Mouse (Mus musculus) midbrain, postnatal 0 days (tissue): ENCODE data around the gene Hist2h2aa2. TPM values are rescaled to one million over a fixed set of nuclear protein-coding genes. Genes with fewer than 3 reads are reported as not detected.

ENCODE experiments used
- ATAC-seq: fragments of 200-750 bp; cut with Nextera tagmentation; 2 replicates; pipeline ENCODE4 v1.8.0; 2017; ENCODE audit warnings: moderate number of reproducible peaks, mild to moderate bottlenecking, moderate TSS enrichment, moderate library complexity; ENCODE audit not compliant: low FRiP score
- DNase-seq: peaks from one replicate; pipeline ENCODE4 v3.0.0-alpha.2; 2015; ENCODE audit warnings: low spot score
- H3K27ac ChIP-seq: fragments of 300-500 bp; sonication (generic); 2 replicates; pipeline ENCODE4 v1.5.1; 2014; ENCODE audit warnings: low read depth, mild to moderate bottlenecking, low read length, mixed read lengths
- H3K27me3 ChIP-seq: fragments of 300-500 bp; sonication (generic); 2 replicates; pipeline ENCODE4 v1.6.1; 2014; ENCODE audit warnings: low read length, control low read depth, mixed read lengths; ENCODE audit not compliant: insufficient read depth
- H3K36me3 ChIP-seq: fragments of 300-500 bp; sonication (generic); 2 replicates; pipeline ENCODE4 v1.6.1; 2014; ENCODE audit warnings: low read length, control low read depth, mixed read lengths; ENCODE audit not compliant: insufficient read depth
- H3K4me1 ChIP-seq: fragments of 300-500 bp; sonication (generic); 2 replicates; pipeline ENCODE4 v1.6.1; 2014; ENCODE audit warnings: mild to moderate bottlenecking, control low read depth, antibody characterized with exemption, low read length, mixed read lengths; ENCODE audit not compliant: insufficient read depth
- H3K4me2 ChIP-seq: fragments of 300-500 bp; sonication (generic); 2 replicates; pipeline ENCODE4 v1.6.1; 2014; ENCODE audit warnings: low read depth, mild to moderate bottlenecking, low read length, mixed read lengths; ENCODE audit not compliant: poor library complexity, severe bottlenecking
- H3K4me3 ChIP-seq: fragments of 300-500 bp; sonication (generic); 2 replicates; pipeline ENCODE4 v1.5.1; 2014; ENCODE audit warnings: low read depth, mild to moderate bottlenecking, low read length, moderate library complexity
- H3K9ac ChIP-seq: fragments of 300-500 bp; sonication (generic); replicated peaks from 2 replicates; pipeline ENCODE4 v1.6.1; 2014; ENCODE audit warnings: mild to moderate bottlenecking, low read length, moderate library complexity, mixed read lengths; ENCODE audit not compliant: poor library complexity, severe bottlenecking
- H3K9me3 ChIP-seq: fragments of 300-500 bp; sonication (generic); 2 replicates; pipeline ENCODE4 v1.6.1; 2016; ENCODE audit warnings: low read length, control low read depth
- CTCF ChIP-seq: IDR thresholded peaks from 2 replicates; pipeline ENCODE4 v1.5.1; 2016; ENCODE audit warnings: antibody characterized with exemption, mild to moderate bottlenecking
- WGBS: fragments of 180-500 bp; shearing (Covaris S2); extraction: QIAGEN DNeasy Blood & Tissue Kit; methylation state at CpG from one replicate; pipeline ENCODE4 v1.1.7; 2014; 5-methylcytosine and 5-hydroxymethylcytosine counted together
- polyA plus RNA-seq: library from polyadenylated mRNA; unstranded; fragments of >200 nt; fragmentation: Nextera tagmentation; extraction: Ambion mirVana; gene quantifications from 2 replicates; pipeline ENCODE4 v1.2.1, GENCODE M21; 2015
- total RNA-seq: library from RNA; depleted of rRNA; stranded (reverse); fragments of >200 nt; gene quantifications from 2 replicates; pipeline ENCODE4 v1.2.3, GENCODE M21; 2014

Gene Hist2h2aa2
- total and polyA plus RNA-seq, 2 experiments from 2014 or later: 45.6 to 1,403 TPM

DNA sequence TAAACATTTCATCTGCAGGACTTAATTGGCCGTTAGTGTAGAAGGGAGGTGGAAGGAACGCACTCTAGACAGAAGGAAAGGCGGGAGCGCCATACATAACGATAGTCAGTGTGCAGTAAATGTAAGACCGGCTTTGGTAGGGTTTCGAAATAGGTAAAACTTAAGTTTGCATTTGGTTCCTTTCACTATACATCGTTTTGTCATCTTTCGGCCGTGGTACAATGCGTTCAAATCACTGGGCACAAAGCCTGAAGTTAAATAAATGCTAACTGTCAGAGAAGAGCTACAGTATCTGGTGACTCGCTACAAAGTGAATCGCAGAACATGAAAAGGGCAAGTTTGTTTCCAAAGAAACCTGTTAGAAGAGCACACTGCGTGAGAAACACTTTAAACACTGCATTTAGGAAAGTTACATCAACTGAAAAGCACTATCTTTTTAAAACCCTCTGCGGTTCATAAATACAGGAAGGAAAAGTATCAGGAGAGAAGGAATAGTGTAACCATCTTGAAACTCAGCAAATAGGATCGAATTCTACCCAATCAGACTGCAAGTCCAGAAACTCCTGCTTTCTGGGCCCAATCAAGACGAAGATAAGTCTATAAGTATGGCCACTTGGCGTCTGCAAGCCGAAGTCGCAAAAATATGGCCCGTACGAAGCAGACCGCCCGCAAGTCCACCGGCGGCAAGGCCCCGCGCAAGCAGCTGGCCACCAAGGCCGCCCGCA is 28.1 kb upstream of the Hist2h2aa2 start, which contains the start of gene Hist2h3b:
Hist2h3b (plus strand) TSS at position 604 of the 725 bp plus-strand sequence.
- whole genome bisulfite sequencing: 20% methylated on average over 30 of the region's 30 CpGs
- ATAC-seq: peak; percentile 82
- Histone ChIP-seq H3K27me3 (no peaks in the 10 kb centered on the region), H3K9me3 (no peaks in the 10 kb centered on the region), H3K27ac (peak within 1 kb of the TSS; percentile 92), H3K4me1 (peaks cover 5% of the 10 kb centered on the region; the same call in 1 of the 2 replicates), H3K4me2 (peak within 1 kb of the TSS; percentile 80), H3K9ac (peak within 1 kb of the TSS; percentile 57; the same call in 1 of the 2 replicates), H3K36me3 (no peaks in the 10 kb centered on the region), H3K4me3 (peak within 1 kb of the TSS; percentile 48)
- TF ChIP-seq CTCF: no peak
- DNase-seq: peak; percentile 93

GRCm38 (mm10) chr3:96267541-96267940 is 27.5 kb upstream of the Hist2h2aa2 start:
- ATAC-seq (no peak), DNase-seq (no peak)
- Histone ChIP-seq H3K36me3 (no peaks in the 10 kb centered on the region), H3K4me1 (peaks cover 5% of the 10 kb centered on the region), H3K27me3 (no peaks in the 10 kb centered on the region), H3K9me3 (no peaks in the 10 kb centered on the region), H3K27ac (no peak overlapping the region; the same call in 1 of the 2 replicates), H3K4me2 (peak overlapping the region; percentile 48), H3K4me3 (no peak overlapping the region), H3K9ac (no peak overlapping the region)
- TF ChIP-seq CTCF: no peak
- WGBS: 78% methylated on average over 4 of the region's 4 CpGs

- 90% methylated on average over 8 of the region's 8 CpGs for WGBS
- no peak overlapping the region for H3K9ac ChIP-seq
- H3K4me3 ChIP-seq: no peak overlapping the region
- no peaks in the 10 kb centered on the region for H3K9me3 ChIP-seq
- no peaks in the 10 kb centered on the region for H3K27me3 ChIP-seq
- DNase-seq: no peak
- no peak overlapping the region for H3K27ac ChIP-seq
- no peak overlapping the region for H3K4me2 ChIP-seq
- no peaks in the 10 kb centered on the region for H3K36me3 ChIP-seq
- TF ChIP-seq CTCF: no peak
- peaks cover 5% of the 10 kb centered on the region for H3K4me1 ChIP-seq
- ATAC-seq: no peak
These were observed 26.1 kb upstream of the Hist2h2aa2 start for GRCm38 (mm10) chr3:96266132-96266710.

- no peaks in the 10 kb centered on the region for H3K27me3 ChIP-seq
- 66% methylated on average over 7 of the region's 7 CpGs for WGBS
- H3K4me2 ChIP-seq: peak overlapping the region; percentile 77
- no peak for TF ChIP-seq CTCF
- DNase-seq (no peak), ATAC-seq (no peak)
- peak overlapping the region; percentile 97; the same call in 1 of the 2 replicates for H3K27ac ChIP-seq
- H3K9me3 ChIP-seq: no peaks in the 10 kb centered on the region
- H3K4me3 ChIP-seq: no peak overlapping the region
- H3K36me3 ChIP-seq: no peaks in the 10 kb centered on the region
- peaks cover 5% of the 10 kb centered on the region for H3K4me1 ChIP-seq
- 0 out of 2 replicates have a peak overlapping the region, but pooled peaks have one; percentile 51 for H3K9ac ChIP-seq
These were observed 24.4 kb upstream of the Hist2h2aa2 start for GRCm38 (mm10) chr3:96264404-96264949.

DNA sequence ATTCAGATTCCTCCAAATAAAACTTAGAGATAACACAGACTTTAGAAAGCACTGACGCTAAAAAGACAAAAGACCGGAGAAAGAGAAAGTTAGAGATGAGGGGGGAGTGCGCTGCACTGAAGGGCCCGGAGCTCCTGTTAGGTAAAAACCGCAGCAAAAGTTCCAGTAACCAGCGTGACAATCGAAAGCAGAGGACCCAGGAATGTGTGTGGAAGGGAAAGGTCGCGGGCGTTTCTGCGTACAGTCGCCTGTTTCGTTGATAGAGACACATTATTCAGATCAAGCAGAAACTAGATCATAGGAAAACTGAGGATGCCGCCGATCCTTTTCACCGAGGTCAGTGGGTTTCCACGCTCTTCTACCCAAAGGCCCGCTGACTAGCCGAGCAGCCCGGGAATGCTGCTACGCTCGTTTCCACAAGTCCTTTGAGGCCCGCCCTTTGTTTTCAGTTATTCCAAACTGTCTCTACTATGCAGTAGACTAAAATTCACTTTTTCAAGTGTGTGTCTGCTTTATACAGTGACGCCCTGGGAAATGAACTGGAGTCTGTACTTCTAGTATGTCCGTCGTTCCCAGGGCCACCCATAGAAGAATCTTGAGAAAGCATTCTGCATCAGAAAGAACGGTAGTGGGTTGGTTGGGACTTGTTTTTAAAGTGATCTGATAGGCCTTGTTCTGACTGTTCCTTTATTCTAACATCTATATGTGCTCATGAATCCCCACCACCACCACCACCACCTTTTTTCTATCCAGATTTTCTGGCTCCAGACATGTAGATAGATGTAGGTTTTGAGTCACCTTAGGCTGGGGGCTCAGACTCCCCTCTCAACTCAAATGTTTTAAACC is 23.7 kb upstream of the Hist2h2aa2 start:
- Histone ChIP-seq H3K9ac (peak overlapping the region; percentile 51), H3K36me3 (no peaks in the 10 kb centered on the region), H3K27ac (peak overlapping the region; percentile 97), H3K27me3 (no peaks in the 10 kb centered on the region), H3K4me3 (peak overlapping the region; percentile 58), H3K4me2 (peak overlapping the region; percentile 77), H3K4me1 (peaks cover 5% of the 10 kb centered on the region), H3K9me3 (no peaks in the 10 kb centered on the region)
- DNase-seq (peak; percentile 53), ATAC-seq (no peak)
- 4% methylated on average over 27 of the region's 27 CpGs for WGBS
- no peak for TF ChIP-seq CTCF
